Mouse (Mus musculus): ENCODE results near the gene Dgkh.

GRCm38 (mm10) chr14:78662641-78663040, 69.9 kb downstream of the Dgkh start:
- TF ChIP-seq EP300 (optimal IDR thresholded peaks at IDR 0.05), result no peak
- TF ChIP-seq CTCF (IDR thresholded peaks at IDR 0.05; ENCODE audit: low read depth), result no peak

Measured in stomach, postnatal 0 days (tissue).